Mouse (Mus musculus): ENCODE data around the gene Cd200r4.
A peak's percentile ranks its signal among the peaks of the same experiment; 100 is the strongest.
"Not testable (repeated sequence)": the region's sequence is repeated elsewhere in the genome, so short reads cannot be mapped to it uniquely, and the experiment has no call there.

Cd200r4 gene

DNA sequence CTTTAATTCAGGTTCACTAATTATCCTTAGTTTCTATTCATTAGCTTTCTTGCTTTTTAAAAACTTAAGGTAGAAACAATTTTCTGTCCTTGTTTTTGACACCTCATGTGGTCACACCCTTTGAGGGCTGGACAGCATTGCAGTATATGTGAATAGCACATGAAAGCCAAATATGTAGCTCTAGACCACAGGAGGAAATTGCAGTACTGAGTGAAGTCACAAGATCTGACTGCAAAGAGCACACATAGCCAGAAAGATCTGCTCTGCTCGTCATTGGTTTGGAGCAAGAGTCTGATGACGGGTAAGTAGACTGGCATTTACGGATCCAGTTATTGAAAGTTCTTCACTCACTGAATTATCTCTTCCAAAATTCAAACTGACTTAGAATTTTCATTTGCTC, at the start of gene Cd200r4:
TSS of gene Cd200r4 (plus strand) at position 190 of the 400 bp plus-strand sequence.
- no peak for DNase-seq

DNA sequence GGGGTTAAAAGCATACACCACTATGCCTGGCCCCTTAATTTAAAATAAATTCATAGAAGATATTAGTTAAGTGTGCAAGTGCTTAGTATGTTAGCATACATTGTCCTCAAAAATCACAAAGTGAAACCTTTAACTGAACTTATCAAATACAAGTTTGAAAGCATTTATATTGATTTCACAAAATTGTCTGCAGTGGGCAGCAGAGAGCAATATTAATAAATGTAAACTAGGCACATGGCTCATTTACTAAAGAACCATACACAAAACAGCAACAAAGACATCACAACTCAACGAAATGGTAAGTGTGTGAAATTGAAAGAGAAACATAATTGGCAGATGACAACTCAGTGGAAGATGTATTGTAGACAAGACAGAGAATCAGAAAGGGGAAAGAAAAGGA, 49.7 kb upstream of the Cd200r4 start:
- DNase-seq = no peak

DNA sequence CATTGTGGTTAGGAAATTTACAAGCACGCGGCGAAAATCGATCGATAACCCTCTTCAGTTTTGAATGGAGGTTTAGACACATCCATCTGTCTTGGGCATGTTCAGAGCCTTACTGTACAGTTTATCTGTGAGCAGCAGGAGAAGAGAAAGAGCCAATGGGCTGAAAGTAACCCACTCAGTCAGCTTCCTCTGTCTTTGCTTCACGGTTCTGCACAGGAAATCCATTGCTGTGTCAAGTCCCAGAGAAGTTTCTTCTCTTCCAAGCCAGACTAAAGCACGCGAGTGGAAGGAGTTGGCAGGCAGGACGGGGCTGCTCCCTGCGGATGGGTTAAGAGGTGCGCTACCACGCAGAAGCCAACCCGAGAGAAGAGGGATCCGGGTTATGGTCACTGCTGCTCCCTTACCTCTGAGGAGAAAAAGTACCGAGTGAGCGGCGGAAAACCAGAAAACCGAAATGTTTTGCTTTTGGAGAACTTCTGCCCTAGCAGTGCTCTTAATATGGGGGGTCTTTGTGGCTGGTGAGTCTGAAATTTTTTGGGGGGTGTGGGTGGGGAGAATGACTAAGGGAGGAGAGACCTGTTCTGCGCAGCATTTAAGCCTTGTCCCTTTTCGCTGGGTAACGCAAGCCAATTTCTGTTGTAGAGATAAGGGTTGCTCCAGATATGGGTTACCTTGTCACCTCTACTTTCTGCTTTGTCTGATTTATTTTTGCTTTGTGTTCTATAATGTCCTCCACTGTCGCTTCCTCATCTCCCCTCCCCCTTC, 45.8 kb upstream of the Cd200r4 start, which contains the start of gene Cd200r1:
TSS of gene Cd200r1 (plus strand) at position 182 of the 765 bp plus-strand sequence.
- no peak for DNase-seq

DNA sequence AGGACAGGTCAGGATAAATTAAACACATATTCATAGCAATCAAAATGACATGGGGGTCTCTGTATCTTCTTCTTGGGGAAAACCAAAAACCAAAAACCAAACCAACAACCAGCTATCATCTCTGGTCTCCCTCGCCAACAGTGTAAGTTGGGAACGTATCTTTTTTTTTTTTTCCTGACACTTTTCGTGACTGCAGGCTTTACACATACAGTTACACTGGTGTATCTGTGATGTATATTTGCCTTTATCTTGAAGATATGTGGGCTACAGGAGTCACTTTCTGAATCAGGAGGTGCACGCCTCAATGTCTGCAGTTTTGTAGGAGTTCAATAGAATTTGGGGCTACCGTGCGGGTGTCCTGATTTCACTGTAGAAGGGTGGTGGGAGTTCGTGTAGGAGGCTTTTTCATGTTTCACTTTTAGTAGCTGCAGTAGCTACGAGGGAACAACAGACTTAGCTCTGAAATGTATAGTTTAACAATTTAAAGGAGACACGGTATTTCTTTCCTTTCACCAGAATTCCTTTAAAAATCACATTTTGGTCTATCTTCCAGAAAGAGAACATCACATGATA, 45.1 kb upstream of the Cd200r4 start:
- DNase-seq = no peak

DNA sequence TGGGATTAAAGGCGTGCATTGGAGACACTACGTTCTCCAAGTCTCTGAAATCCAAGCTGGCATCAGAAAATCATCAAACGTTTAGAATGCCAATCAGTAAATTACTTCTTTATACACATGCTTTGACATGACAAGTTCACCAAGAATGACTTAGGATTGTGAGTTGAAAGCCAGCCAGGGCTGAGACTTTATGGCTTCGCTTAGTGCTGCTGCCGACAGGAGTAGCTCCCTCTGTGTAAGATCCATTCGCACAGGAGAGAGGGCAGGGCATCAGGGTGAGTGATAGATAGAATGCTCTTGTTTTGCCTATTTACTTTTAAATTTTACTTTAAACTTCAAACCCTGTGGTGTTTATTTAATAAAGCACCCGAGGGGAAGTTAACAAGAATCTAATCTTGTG, 44.0 kb upstream of the Cd200r4 start:
- no peak for DNase-seq

- no peak for DNase-seq
These were observed 43.6 kb upstream of the Cd200r4 start for GRCm38 (mm10) chr16:44767967-44768366.

- DNase-seq = no peak
These were observed 39.0 kb upstream of the Cd200r4 start for GRCm38 (mm10) chr16:44772577-44772976.

GRCm38 (mm10) chr16:44773673-44774072, 37.9 kb upstream of the Cd200r4 start:
- no peak for DNase-seq

DNA sequence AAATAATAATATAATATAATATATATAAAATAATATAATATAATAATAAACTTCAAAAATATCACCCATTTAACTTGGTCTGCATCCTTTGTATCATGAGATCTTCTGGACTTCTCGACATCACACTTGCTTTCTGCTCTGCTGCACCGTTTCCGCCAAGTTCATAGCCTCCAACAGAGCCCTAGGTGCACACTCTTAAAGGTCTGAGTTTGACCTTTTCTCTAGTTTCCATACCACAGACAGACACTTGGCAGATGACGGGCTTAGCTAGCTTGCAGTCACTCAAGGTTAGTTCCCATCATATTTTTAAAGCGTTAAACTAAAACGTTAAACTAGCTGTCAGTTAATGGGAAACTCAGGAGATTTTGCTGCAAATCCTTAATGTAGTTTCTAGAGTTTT, 37.3 kb upstream of the Cd200r4 start:
- no peak for DNase-seq

- DNase-seq = peak; percentile 21
These were observed 32.9 kb upstream of the Cd200r4 start for GRCm38 (mm10) chr16:44778538-44779147.

DNA sequence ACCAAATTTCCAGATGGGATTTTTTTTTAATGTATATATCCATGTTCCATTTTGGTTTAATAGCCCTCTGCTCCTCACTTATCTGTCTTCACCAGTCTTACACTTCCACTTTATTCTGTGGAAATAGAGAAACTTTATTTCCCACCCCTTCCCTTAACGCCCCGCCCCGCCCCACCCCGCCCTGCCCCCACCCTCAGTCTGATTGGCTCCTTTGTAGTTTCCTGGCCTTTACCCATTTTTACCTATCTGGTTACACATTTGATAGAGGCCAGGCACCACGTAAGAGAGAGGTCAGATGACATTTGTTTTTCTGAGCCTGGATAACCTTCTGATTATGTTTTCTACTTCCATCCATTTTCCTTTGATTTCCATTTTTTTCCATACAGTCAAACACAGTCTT, 32.0 kb upstream of the Cd200r4 start:
- DNase-seq = no peak

GRCm38 (mm10) chr16:44780751-44781150, 30.8 kb upstream of the Cd200r4 start:
- DNase-seq = no peak

DNA sequence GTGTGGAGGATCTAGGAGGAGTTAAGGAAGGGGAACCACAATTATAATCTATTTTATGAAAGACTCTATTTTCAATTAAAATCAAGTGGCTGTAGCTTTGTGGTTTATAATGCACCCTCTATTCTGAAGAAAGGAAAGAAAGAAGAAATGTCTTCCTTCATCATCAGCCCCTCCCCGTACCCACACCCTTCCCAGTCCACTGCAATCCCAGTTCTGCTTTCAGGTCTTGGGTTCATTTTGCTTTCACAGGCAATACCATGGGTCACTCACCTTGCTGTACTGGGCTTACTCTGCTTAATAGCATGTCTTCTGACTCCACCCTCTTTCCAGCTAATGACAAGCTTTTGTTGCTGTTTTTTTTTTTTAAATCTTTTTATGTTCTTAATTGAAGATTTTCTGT, 24.6 kb upstream of the Cd200r4 start:
- DNase-seq = no peak

- no peak for DNase-seq
These were observed 17.1 kb upstream of the Cd200r4 start for GRCm38 (mm10) chr16:44794416-44794815.

DNA sequence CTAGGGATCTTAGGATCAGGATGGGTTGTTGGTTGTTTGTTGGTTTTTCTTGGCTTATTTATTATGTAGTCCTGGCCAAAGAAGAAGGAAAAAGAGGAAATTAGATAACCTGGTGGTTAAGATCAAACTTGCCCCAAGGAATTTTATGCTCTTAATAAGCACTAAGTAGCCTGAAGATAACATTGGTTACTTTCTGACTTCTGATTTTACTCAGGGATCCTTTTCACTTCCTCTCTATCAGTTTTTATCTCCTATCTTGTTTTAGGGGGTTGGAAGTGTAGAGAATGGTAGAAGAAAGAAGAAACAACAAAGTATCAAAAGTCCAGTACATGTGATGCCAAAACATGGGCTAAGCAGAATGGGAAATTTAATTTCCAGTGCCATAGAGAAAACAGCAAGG, 5.6 kb upstream of the Cd200r4 start:
- no peak for DNase-seq

- DNase-seq = not testable (repeated sequence)
These were observed 1.3 kb upstream of the Cd200r4 start for GRCm38 (mm10) chr16:44810223-44810622.

DNA sequence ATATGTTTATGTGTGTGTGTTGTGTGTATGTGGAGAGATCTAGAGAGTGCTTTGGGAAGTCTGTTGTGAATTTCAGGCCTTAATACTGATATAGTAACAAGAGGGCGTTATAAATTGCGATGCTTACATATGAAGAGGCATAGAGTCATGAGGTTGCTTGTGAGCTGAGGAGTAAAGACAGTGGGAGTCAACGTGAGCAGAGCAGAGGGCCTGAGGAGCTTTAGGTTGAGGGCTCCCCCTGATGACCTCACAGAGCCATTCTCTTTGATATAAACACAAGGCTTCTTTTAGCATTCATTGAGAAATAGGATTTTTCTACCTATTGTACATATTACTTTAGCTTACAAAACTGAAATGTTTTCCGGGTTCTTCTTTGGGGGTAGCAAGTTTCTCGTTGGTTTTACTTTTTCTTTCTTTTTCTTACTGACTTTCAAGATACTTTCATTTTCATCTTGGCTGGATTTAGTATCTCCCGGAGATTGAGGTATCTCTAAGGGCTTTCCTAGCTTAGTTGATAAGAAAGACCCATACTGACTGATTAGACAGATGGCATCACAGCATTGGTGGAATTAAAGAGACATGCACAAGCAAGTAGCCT, 1.0 kb downstream of the Cd200r4 start:
- DNase-seq = no peak

DNA sequence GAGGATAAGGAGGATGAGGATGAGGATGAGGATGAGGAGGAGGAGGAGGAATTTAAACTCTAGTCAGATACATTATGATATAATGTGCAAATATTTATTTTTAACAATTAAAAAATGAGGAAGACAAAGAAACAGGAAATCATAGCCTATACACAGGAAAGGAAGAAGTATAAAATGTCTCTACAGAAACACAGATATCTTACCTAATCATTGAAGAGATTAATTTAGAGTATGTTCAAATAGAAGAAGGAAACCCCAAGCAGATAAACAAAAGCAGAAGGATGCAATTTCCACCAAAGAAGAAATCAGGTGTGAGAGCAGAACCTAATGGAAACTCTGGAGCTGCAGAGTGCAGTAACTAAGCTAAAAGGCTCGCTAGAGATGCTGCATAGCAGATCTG, 6.5 kb downstream of the Cd200r4 start:
- DNase-seq = no peak

- DNase-seq = no peak
These were observed 9.0 kb downstream of the Cd200r4 start for GRCm38 (mm10) chr16:44820545-44820944.

DNA sequence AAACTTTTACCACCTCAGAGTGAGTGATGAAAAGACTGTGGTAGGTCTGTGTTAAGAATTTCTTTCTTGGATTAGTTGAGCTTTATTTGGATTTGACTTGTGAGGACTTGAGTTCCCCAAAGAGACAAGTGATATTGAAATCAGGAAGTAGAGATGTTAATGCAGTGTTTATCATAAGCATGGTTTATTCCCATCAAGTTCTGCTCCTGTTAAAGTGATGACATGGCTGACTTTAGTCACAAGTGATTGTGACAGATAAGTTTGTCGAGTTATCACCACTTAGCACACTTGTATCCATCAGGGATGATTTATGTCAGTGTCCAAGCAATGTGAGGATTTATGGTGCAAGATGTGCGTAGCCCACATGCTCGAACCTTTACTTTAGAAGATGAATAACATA, 20.8 kb downstream of the Cd200r4 start:
- no peak for DNase-seq

DNA sequence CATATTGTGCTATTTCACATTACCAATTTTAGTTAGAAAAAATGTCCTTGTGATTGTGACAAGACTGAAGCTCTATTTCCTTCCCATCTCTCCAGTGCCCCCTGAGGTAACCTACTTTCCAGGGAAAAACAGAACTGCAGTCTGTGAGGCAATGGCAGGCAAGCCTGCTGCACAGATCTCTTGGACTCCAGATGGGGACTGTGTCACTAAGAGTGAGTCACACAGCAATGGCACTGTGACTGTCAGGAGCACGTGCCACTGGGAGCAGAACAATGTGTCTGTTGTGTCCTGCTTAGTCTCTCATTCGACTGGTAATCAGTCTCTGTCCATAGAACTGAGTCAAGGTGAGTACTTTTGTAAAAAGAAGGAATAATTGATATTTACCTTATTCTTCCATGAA, 21.7 kb downstream of the Cd200r4 start:
- DNase-seq = peak; percentile 39

DNA sequence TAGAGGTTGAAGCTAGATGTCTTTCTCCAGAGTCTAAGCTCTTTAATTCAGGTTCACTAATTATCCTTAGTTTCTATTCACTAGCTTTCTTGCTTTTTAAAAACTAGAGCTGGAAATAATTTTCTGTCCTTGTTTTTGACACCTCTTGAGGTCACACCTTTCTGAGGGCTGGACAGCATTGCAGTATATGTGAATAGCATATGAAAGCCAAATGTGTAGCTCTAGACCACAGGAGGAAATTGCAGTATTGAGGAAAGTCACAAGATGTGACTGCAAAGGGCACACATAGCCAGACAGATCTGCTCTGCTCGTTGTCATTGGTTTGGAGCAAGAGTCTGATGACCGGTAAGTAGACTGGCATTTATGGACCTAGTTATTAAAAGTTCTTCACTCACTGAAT, 55.3 kb downstream of the Cd200r4 start, which contains the start of gene Cd200r2:
TSS of gene Cd200r2 (plus strand) at position 301 of the 400 bp plus-strand sequence.
- DNase-seq = no peak

DNA sequence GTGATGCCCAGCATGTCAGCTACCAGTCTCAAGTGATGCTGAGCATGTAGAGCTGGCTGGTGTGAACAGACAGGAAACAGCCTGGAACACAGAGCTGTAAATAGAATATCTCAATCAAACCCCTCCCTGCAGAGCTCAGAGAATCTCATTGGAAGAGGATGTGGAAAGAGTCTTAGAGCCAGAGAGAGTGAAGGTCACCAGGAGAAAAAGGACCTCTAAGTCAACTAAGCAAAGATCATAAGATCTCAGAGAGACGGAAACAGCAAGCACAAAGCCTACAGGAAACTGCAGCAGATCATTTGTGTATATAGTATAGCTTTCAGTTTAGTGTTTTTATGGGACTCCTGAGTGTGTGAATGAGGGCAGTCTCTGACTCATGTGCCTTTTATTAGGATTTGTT, 63.6 kb downstream of the Cd200r4 start:
- DNase-seq = no peak

DNA sequence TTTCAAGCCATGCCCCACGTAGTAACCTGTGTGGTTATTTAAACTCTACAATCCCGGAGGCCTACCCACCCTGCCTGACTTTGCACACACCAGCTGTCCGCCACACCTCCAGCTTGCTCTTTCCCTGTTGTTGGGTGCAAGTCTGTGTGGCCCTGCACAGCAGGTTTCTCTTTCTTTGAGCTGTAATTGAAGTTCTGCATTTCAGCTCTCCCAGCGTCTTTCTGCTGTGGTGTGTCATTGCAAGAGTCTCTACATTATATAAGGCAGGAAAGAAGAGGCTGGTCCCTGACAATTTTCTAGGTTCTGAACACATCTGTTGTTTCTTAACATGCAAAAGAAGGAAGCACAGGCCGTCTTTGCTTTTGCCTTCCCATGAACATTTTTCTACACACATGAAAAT, 65.1 kb downstream of the Cd200r4 start:
- DNase-seq = no peak
